Mouse (Mus musculus): ENCODE data around the gene Zbtb16. TPM values are rescaled to one million over a fixed set of nuclear protein-coding genes. Genes with fewer than 3 reads are reported as not detected.

The Zbtb16 gene
- total and polyA plus RNA-seq, 3 experiments = 15.7 to 150 (median 149) TPM

- no peak for DNase-seq
- intact Hi-C loops (cut with DNase I) = no loop called here
- TF ChIP-seq CTCF (IDR thresholded peaks at IDR 0.05) (no peak), POLR2A (IDR thresholded peaks at IDR 0.05; ENCODE audit: insufficient read depth, low read depth, low read length) (no peak), EP300 (IDR thresholded peaks at IDR 0.05; ENCODE audit: insufficient read depth, low read depth, low read length) (no peak)
- no peaks in the 10 kb centered on the region for H3K4me1 ChIP-seq (ENCODE audit: control insufficient read depth, insufficient read depth, low read length)
- no peak overlapping the region for H3K4me3 ChIP-seq
- H3K27ac ChIP-seq = no peak overlapping the region
- H3K79me2 ChIP-seq (replicated peaks; ENCODE audit: control insufficient read depth, insufficient read depth, low read length) = no peaks in the 10 kb centered on the region; the same call in 1 of the 2 replicates
- H3K27me3 ChIP-seq (ENCODE audit: control insufficient read depth, insufficient read depth, low read length) = no peaks in the 10 kb centered on the region
- WGBS = 82% methylated on average over 9 of the region's 9 CpGs
- no peaks in the 10 kb centered on the region for H3K36me3 ChIP-seq (ENCODE audit: control insufficient read depth, insufficient read depth, low read length)
- H3K9ac ChIP-seq (ENCODE audit: low read depth, low read length) = no peak overlapping the region
These were observed 174.6 kb downstream of the Zbtb16 start for GRCm38 (mm10) chr9:48661225-48662023.

GRCm38 (mm10) chr9:48655525-48656169 lies 180.4 kb downstream of the Zbtb16 start:
- DNase-seq = no peak
- WGBS = 38% methylated on average over 5 of the region's 5 CpGs
- H3K27ac ChIP-seq = no peak overlapping the region; the same call in 1 of the 2 replicates
- H3K4me1 ChIP-seq (ENCODE audit: control insufficient read depth, insufficient read depth, low read length) = peaks cover 6% of the 10 kb centered on the region; the same call in 1 of the 2 replicates
- no peak overlapping the region for H3K4me3 ChIP-seq
- no peaks in the 10 kb centered on the region for H3K27me3 ChIP-seq (ENCODE audit: control insufficient read depth, insufficient read depth, low read length)
- intact Hi-C loops (cut with DNase I) = loop anchor here (2.0 to 5.0 kb wide), 2 partner anchors 17 to 37 kb away; no protein-coding TSS in a partner anchor
- TF ChIP-seq EP300 (IDR thresholded peaks at IDR 0.05; ENCODE audit: insufficient read depth, low read depth, low read length) (0 out of 2 replicates have a peak, but pooled peaks have one; percentile 8), POLR2A (IDR thresholded peaks at IDR 0.05; ENCODE audit: insufficient read depth, low read depth, low read length) (no peak)
- H3K9ac ChIP-seq (ENCODE audit: low read depth, low read length) = no peak overlapping the region
- peaks cover 3% of the 10 kb centered on the region; the same call in 1 of the 2 replicates for H3K36me3 ChIP-seq (ENCODE audit: control insufficient read depth, insufficient read depth, low read length)
- H3K79me2 ChIP-seq (replicated peaks; ENCODE audit: control insufficient read depth, insufficient read depth, low read length) = no peaks in the 10 kb centered on the region

- H3K36me3 ChIP-seq (ENCODE audit: control insufficient read depth, insufficient read depth, low read length) = peaks cover 3% of the 10 kb centered on the region; the same call in 1 of the 2 replicates
- DNase-seq = no peak
- intact Hi-C loops (cut with DNase I) = loop anchor here (2.0 to 5.0 kb wide), 2 partner anchors 18 to 38 kb away; no protein-coding TSS in a partner anchor
- TF ChIP-seq EP300 (IDR thresholded peaks at IDR 0.05; ENCODE audit: insufficient read depth, low read depth, low read length) (no peak), CTCF (IDR thresholded peaks at IDR 0.05) (no peak), POLR2A (IDR thresholded peaks at IDR 0.05; ENCODE audit: insufficient read depth, low read depth, low read length) (no peak)
- WGBS = 30% methylated on average over 8 of the region's 8 CpGs
- H3K27me3 ChIP-seq (ENCODE audit: control insufficient read depth, insufficient read depth, low read length) = no peaks in the 10 kb centered on the region
- H3K4me3 ChIP-seq = no peak overlapping the region
- no peak overlapping the region for H3K9ac ChIP-seq (ENCODE audit: low read depth, low read length)
- peaks cover 14% of the 10 kb centered on the region for H3K4me1 ChIP-seq (ENCODE audit: control insufficient read depth, insufficient read depth, low read length)
- H3K79me2 ChIP-seq (replicated peaks; ENCODE audit: control insufficient read depth, insufficient read depth, low read length) = no peaks in the 10 kb centered on the region
- H3K27ac ChIP-seq = no peak overlapping the region
These were observed 181.3 kb downstream of the Zbtb16 start for GRCm38 (mm10) chr9:48654730-48655129.

- no peak overlapping the region for H3K9ac ChIP-seq (ENCODE audit: low read depth, low read length)
- no peaks in the 10 kb centered on the region for H3K79me2 ChIP-seq (replicated peaks; ENCODE audit: control insufficient read depth, insufficient read depth, low read length)
- no peak overlapping the region for H3K27ac ChIP-seq
- intact Hi-C loops (cut with DNase I) = loop anchor here (2.0 kb wide), 1 partner anchor 19 kb away; no protein-coding TSS in a partner anchor
- DNase-seq = peak in 1 of 2 experiments; percentile 17
- H3K4me1 ChIP-seq (ENCODE audit: control insufficient read depth, insufficient read depth, low read length) = peaks cover 15% of the 10 kb centered on the region
- TF ChIP-seq POLR2A (IDR thresholded peaks at IDR 0.05; ENCODE audit: insufficient read depth, low read depth, low read length) (no peak), EP300 (IDR thresholded peaks at IDR 0.05; ENCODE audit: insufficient read depth, low read depth, low read length) (no peak)
- H3K27me3 ChIP-seq (ENCODE audit: control insufficient read depth, insufficient read depth, low read length) = no peaks in the 10 kb centered on the region
- H3K36me3 ChIP-seq (ENCODE audit: control insufficient read depth, insufficient read depth, low read length) = peaks cover 3% of the 10 kb centered on the region; the same call in 1 of the 2 replicates
- no peak overlapping the region for H3K4me3 ChIP-seq
- 39% methylated on average over 7 of the region's 7 CpGs for WGBS
These were observed 182.5 kb downstream of the Zbtb16 start for GRCm38 (mm10) chr9:48653399-48654070.

GRCm38 (mm10) chr9:48652026-48652425 lies 184.0 kb downstream of the Zbtb16 start:
- Histone ChIP-seq H3K9ac (ENCODE audit: low read depth, low read length) (no peak overlapping the region), H3K36me3 (ENCODE audit: control insufficient read depth, insufficient read depth, low read length) (peaks cover 3% of the 10 kb centered on the region; the same call in 1 of the 2 replicates), H3K79me2 (replicated peaks; ENCODE audit: control insufficient read depth, insufficient read depth, low read length) (no peaks in the 10 kb centered on the region), H3K4me3 (no peak overlapping the region), H3K27ac (no peak overlapping the region), H3K4me1 (ENCODE audit: control insufficient read depth, insufficient read depth, low read length) (peaks cover 19% of the 10 kb centered on the region), H3K27me3 (ENCODE audit: control insufficient read depth, insufficient read depth, low read length) (no peaks in the 10 kb centered on the region)
- 83% methylated on average over 4 of the region's 4 CpGs for WGBS
- peak in 1 of 2 experiments; percentile 14 for DNase-seq
- intact Hi-C loops (cut with DNase I) = no loop called here
- TF ChIP-seq CTCF (IDR thresholded peaks at IDR 0.05) (no peak), EP300 (IDR thresholded peaks at IDR 0.05; ENCODE audit: insufficient read depth, low read depth, low read length) (no peak), POLR2A (IDR thresholded peaks at IDR 0.05; ENCODE audit: insufficient read depth, low read depth, low read length) (no peak)
